Mouse (Mus musculus): ENCODE data around the gene Shc4.

DNA sequence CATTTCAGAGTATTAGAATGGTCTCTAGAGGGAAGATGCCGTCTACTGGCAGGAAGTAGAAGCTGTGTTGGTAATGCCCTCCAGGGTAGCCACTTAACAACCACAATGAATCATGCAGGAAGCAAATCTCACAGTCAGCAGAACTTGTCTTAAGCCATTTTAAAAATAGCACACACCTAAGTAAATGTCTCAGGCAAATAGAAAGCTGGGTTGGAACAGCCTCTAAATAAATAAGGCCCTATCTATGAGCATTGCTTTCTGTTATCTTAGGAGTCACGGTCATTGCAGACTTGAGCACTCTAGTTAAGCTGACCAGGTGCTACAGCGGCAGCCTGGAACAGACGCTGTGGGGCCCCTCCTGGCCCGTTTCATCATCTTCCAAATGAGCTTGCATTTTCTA, 56.8 kb downstream of the Shc4 start:
- TF ChIP-seq EP300 (IDR thresholded peaks at IDR 0.05; ENCODE audit: low read depth) (peak; percentile 74), CTCF (IDR thresholded peaks at IDR 0.05; ENCODE audit: low read depth) (peak; percentile 41)

All from liver, postnatal 0 days (tissue).